Mouse (Mus musculus): ENCODE results near the gene Gm20075. TPM values are rescaled to one million over a fixed set of nuclear protein-coding genes. Genes with fewer than 3 reads are reported as not detected.
"Not testable (repeated sequence)": the region's sequence is repeated elsewhere in the genome, so short reads cannot be mapped to it uniquely, and the experiment has no call there.

Gene Gm20075
- total and polyA plus RNA-seq, 2 experiments from 2014 or later, result 4.2 to 14.3 TPM

GRCm38 (mm10) chr13:96085581-96086302 lies 4.6 kb upstream of the Gm20075 start:
- H3K9ac ChIP-seq, result no peak overlapping the region
- no peak overlapping the region for H3K27ac ChIP-seq (ENCODE audit: low read depth, low read length)
- H3K4me3 ChIP-seq (ENCODE audit: low read depth, low read length), result no peak overlapping the region
- H3K9me3 ChIP-seq (ENCODE audit: low read length), result no peaks in the 10 kb centered on the region
- WGBS, result 88% methylated on average over 7 of the region's 7 CpGs
- no peak overlapping the region for H3K4me2 ChIP-seq (ENCODE audit: low read depth)
- H3K36me3 ChIP-seq (ENCODE audit: insufficient read depth), result no peaks in the 10 kb centered on the region
- no peak for TF ChIP-seq CTCF (IDR thresholded peaks at IDR 0.05; ENCODE audit: low read depth)
- H3K27me3 ChIP-seq (ENCODE audit: insufficient read depth, low read length), result no peaks in the 10 kb centered on the region
- DNase-seq, result no peak
- no peak for ATAC-seq
- no peaks in the 10 kb centered on the region for H3K4me1 ChIP-seq (ENCODE audit: insufficient read depth)

- DNase-seq, result not testable (repeated sequence)
These were observed 578 bp upstream of the Gm20075 start, which contains the start of gene Gm17190 for GRCm38 (mm10) chr13:96081754-96082153. TSS of gene Gm17190 (plus strand) at chr13:96082054.

GRCm38 (mm10) chr13:96073555-96073954 lies 7.6 kb downstream of the Gm20075 start:
- Histone ChIP-seq H3K4me3 (ENCODE audit: low read depth, low read length) (no peak overlapping the region), H3K9ac (no peak overlapping the region), H3K4me1 (ENCODE audit: insufficient read depth) (no peaks in the 10 kb centered on the region), H3K36me3 (ENCODE audit: insufficient read depth) (no peaks in the 10 kb centered on the region), H3K27me3 (ENCODE audit: insufficient read depth, low read length) (no peaks in the 10 kb centered on the region), H3K27ac (ENCODE audit: low read depth, low read length) (no peak overlapping the region), H3K9me3 (ENCODE audit: low read length) (no peaks in the 10 kb centered on the region), H3K4me2 (ENCODE audit: low read depth) (no peak overlapping the region)
- TF ChIP-seq CTCF (IDR thresholded peaks at IDR 0.05; ENCODE audit: low read depth), result no peak
- no peak for ATAC-seq
- 28% methylated on average over 8 of the region's 8 CpGs for WGBS
- peak; percentile 19 for DNase-seq

More at GRCm38 (mm10) chr13:96081754-96082153, 578 bp upstream of the Gm20075 start, which contains the start of gene Gm17190:
- H3K36me3 ChIP-seq (ENCODE audit: insufficient read depth); H3K4me1 ChIP-seq (ENCODE audit: insufficient read depth); H3K4me3 ChIP-seq (ENCODE audit: low read depth, low read length); ATAC-seq; H3K4me2 ChIP-seq (ENCODE audit: low read depth); H3K9me3 ChIP-seq (ENCODE audit: low read length); H3K27me3 ChIP-seq (ENCODE audit: insufficient read depth, low read length); H3K27ac ChIP-seq (ENCODE audit: low read depth, low read length); H3K9ac ChIP-seq: not testable (repeated sequence)
- 95% methylated on average over 1 of the region's 1 CpGs for WGBS

GRCm38 (mm10) chr13:96052755-96053154 lies 28.4 kb downstream of the Gm20075 start:
- ATAC-seq (no peak), DNase-seq (no peak)
- Histone ChIP-seq H3K9ac (no peak overlapping the region), H3K4me3 (ENCODE audit: low read depth, low read length) (no peak overlapping the region), H3K4me1 (ENCODE audit: insufficient read depth) (no peaks in the 10 kb centered on the region), H3K36me3 (ENCODE audit: insufficient read depth) (no peaks in the 10 kb centered on the region), H3K4me2 (ENCODE audit: low read depth) (no peak overlapping the region), H3K9me3 (ENCODE audit: low read length) (no peaks in the 10 kb centered on the region), H3K27me3 (ENCODE audit: insufficient read depth, low read length) (no peaks in the 10 kb centered on the region), H3K27ac (ENCODE audit: low read depth, low read length) (no peak overlapping the region)
- TF ChIP-seq CTCF (IDR thresholded peaks at IDR 0.05; ENCODE audit: low read depth), result no peak
- 90% methylated on average over 3 of the region's 3 CpGs for WGBS

- H3K27me3 ChIP-seq (ENCODE audit: insufficient read depth, low read length), result no peaks in the 10 kb centered on the region
- no peaks in the 10 kb centered on the region for H3K36me3 ChIP-seq (ENCODE audit: insufficient read depth)
- no peak overlapping the region for H3K4me3 ChIP-seq (ENCODE audit: low read depth, low read length)
- DNase-seq (peak; percentile 16), ATAC-seq (0 out of 2 replicates have a peak, but pooled peaks have one; percentile 23)
- no peak overlapping the region for H3K4me2 ChIP-seq (ENCODE audit: low read depth)
- no peaks in the 10 kb centered on the region for H3K9me3 ChIP-seq (ENCODE audit: low read length)
- H3K27ac ChIP-seq (ENCODE audit: low read depth, low read length), result no peak overlapping the region
- no peak for TF ChIP-seq CTCF (IDR thresholded peaks at IDR 0.05; ENCODE audit: low read depth)
- H3K9ac ChIP-seq, result no peak overlapping the region
- H3K4me1 ChIP-seq (ENCODE audit: insufficient read depth), result no peaks in the 10 kb centered on the region
- WGBS, result 23% methylated on average over 5 of the region's 5 CpGs
These were observed 35.8 kb downstream of the Gm20075 start for GRCm38 (mm10) chr13:96045396-96045795.

GRCm38 (mm10) chr13:96040275-96041042 lies 40.7 kb downstream of the Gm20075 start:
- WGBS, result 85% methylated on average over 11 of the region's 11 CpGs
- no peak overlapping the region for H3K4me2 ChIP-seq (ENCODE audit: low read depth)
- no peaks in the 10 kb centered on the region for H3K36me3 ChIP-seq (ENCODE audit: insufficient read depth)
- H3K4me3 ChIP-seq (ENCODE audit: low read depth, low read length), result no peak overlapping the region
- DNase-seq (no peak), ATAC-seq (no peak)
- no peaks in the 10 kb centered on the region for H3K27me3 ChIP-seq (ENCODE audit: insufficient read depth, low read length)
- no peaks in the 10 kb centered on the region for H3K4me1 ChIP-seq (ENCODE audit: insufficient read depth)
- TF ChIP-seq CTCF (IDR thresholded peaks at IDR 0.05; ENCODE audit: low read depth), result no peak
- no peaks in the 10 kb centered on the region for H3K9me3 ChIP-seq (ENCODE audit: low read length)
- no peak overlapping the region for H3K27ac ChIP-seq (ENCODE audit: low read depth, low read length)
- H3K9ac ChIP-seq, result no peak overlapping the region

GRCm38 (mm10) chr13:96039536-96039935 lies 41.6 kb downstream of the Gm20075 start:
- no peak overlapping the region for H3K9ac ChIP-seq
- H3K9me3 ChIP-seq (ENCODE audit: low read length), result no peaks in the 10 kb centered on the region
- 89% methylated on average over 1 of the region's 1 CpGs for WGBS
- H3K27me3 ChIP-seq (ENCODE audit: insufficient read depth, low read length), result no peaks in the 10 kb centered on the region
- no peak for ATAC-seq
- TF ChIP-seq CTCF (IDR thresholded peaks at IDR 0.05; ENCODE audit: low read depth), result no peak
- no peak overlapping the region for H3K4me2 ChIP-seq (ENCODE audit: low read depth)
- no peak overlapping the region for H3K4me3 ChIP-seq (ENCODE audit: low read depth, low read length)
- H3K36me3 ChIP-seq (ENCODE audit: insufficient read depth), result no peaks in the 10 kb centered on the region
- H3K27ac ChIP-seq (ENCODE audit: low read depth, low read length), result no peak overlapping the region
- no peaks in the 10 kb centered on the region for H3K4me1 ChIP-seq (ENCODE audit: insufficient read depth)
- no peak for DNase-seq

All from forebrain, postnatal 0 days (tissue).